Mouse (Mus musculus) lung, embryonic 15.5 days (tissue): ENCODE results near the gene Lrrc71. TPM values are rescaled to one million over a fixed set of nuclear protein-coding genes. Genes with fewer than 3 reads are reported as not detected.

Source experiments
- polyA plus RNA-seq: library from polyadenylated mRNA; unstranded; fragments of >200 nt; fragmentation: Nextera tagmentation; extraction: Ambion mirVana; gene quantifications from 2 replicates; pipeline ENCODE4 v1.2.1, GENCODE M21; 2015

Lrrc71 gene
- polyA plus RNA-seq, 1 experiment from 2014 or later, result 1.6 TPM

Other genes with a start within 250 kb of the Lrrc71 start
- 16.6 and 16.9 TPM in 2 replicates for gene Etv3, start 223.2 kb downstream of the Lrrc71 start, polyA plus RNA-seq
- gene Arhgef11, start 131.1 kb downstream of the Lrrc71 start, polyA plus RNA-seq, result 18.0 TPM in 2 replicates
- 1.2 and 2.5 TPM in 2 replicates for gene Ntrk1, start 46.5 kb upstream of the Lrrc71 start, polyA plus RNA-seq
- 0.09 and 0.16 TPM in 2 replicates for gene Insrr, start 48.3 kb upstream of the Lrrc71 start, polyA plus RNA-seq
- 29.4 and 32.4 TPM in 2 replicates for gene Pear1, start 75.7 kb upstream of the Lrrc71 start, polyA plus RNA-seq
- 0.42 and 1.0 TPM in 2 replicates for gene Sh2d2a, start 98.1 kb upstream of the Lrrc71 start, polyA plus RNA-seq
- 12.1 and 12.3 TPM in 2 replicates for gene Prcc, start 137.0 kb upstream of the Lrrc71 start, polyA plus RNA-seq
- 258 and 260 TPM in 2 replicates for gene Hdgf, start 157.7 kb upstream of the Lrrc71 start, polyA plus RNA-seq
- gene Mrpl24, start 170.9 kb upstream of the Lrrc71 start, polyA plus RNA-seq, result 70.5 and 70.9 TPM in 2 replicates
- gene Isg20l2, start 181.7 kb upstream of the Lrrc71 start, polyA plus RNA-seq, result 60.1 and 63.0 TPM in 2 replicates
- 18.3 and 18.5 TPM in 2 replicates for gene Rrnad1, start 182.1 kb upstream of the Lrrc71 start, polyA plus RNA-seq
- gene Crabp2, start 200.0 kb upstream of the Lrrc71 start, polyA plus RNA-seq, result 8.1 and 10.4 TPM in 2 replicates
- 30.1 and 32.4 TPM in 2 replicates for gene Nes, start 222.5 kb upstream of the Lrrc71 start, polyA plus RNA-seq